Mouse (Mus musculus): ENCODE results near the gene Ubap2. TPM values are rescaled to one million over a fixed set of nuclear protein-coding genes. Genes with fewer than 3 reads are reported as not detected.

The Ubap2 gene
- polyA plus RNA-seq, 1 experiment from 2014 or later = 82.6 TPM

DNA sequence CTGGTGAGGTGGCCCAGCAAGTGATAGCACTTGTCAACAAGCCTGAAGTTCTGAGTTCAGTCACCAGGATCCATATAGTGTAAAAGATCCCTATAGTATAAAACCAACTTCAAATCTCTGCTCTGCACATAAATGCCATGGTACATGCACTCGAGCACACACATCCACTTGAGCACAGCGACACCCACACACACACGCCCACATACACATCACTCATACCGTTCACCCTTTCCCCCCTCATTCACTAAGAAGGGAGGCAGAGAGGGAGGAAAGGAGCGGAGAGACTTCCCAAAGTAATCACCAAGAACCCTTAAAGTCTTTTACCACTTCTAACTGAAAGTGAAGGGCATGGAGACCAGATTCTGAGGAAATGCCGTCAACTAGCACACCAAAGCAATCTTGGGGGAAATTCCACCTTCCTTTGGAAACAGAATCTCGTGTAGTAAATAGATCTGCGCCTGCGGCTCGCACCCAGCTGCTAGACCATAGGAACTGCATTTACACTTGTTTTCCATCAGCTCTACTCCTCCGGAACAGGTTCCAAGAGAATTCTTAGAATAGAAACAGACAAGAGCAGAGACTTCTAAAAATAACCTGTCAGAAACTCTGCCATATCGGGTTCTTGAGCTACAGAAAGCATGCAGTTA is 19.3 kb downstream of the Ubap2 start:
- no peak for ATAC-seq (ENCODE audit: low FRiP score)
- Histone ChIP-seq H3K9me3 (no peaks in the 10 kb centered on the region), H3K4me1 (no peaks in the 10 kb centered on the region), H3K4me3 (replicated peaks) (no peak overlapping the region), H3K27ac (no peak overlapping the region), H3K36me3 (replicated peaks) (0 out of 2 replicates have a peak, but pooled peaks cover 6% of the 10 kb centered on the region), H3K9ac (no peak overlapping the region), H3K4me2 (no peak overlapping the region), H3K27me3 (no peaks in the 10 kb centered on the region)
- WGBS = 95% methylated on average over 12 of the region's 12 CpGs

DNA sequence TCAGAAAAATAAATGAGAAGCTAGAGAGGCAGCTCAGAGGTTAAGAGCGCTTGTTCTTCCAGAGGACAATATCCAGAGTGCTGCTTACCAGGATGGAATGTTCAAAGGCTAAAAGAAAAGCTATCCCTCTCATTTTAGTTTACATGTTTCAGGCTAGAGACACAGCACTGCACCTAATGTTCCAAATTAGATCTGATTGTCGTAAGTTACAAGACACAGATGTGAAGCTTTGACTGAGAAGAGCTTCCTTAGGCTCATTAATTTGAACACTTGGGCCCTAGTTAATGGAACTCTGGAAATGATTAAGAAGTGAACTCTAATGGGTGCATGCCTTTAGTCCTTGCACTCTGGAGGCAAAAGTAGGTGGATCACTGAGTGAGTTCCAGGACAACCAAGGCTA is 21.2 kb downstream of the Ubap2 start:
- H3K9ac ChIP-seq = no peak overlapping the region
- H3K4me1 ChIP-seq = no peaks in the 10 kb centered on the region
- H3K27me3 ChIP-seq = no peaks in the 10 kb centered on the region
- WGBS = 96% methylated on average over 2 of the region's 2 CpGs
- no peaks in the 10 kb centered on the region for H3K9me3 ChIP-seq
- no peak overlapping the region for H3K4me3 ChIP-seq (replicated peaks)
- H3K36me3 ChIP-seq (replicated peaks) = peaks cover 21% of the 10 kb centered on the region
- H3K4me2 ChIP-seq = no peak overlapping the region
- no peak overlapping the region for H3K27ac ChIP-seq
- ATAC-seq (ENCODE audit: low FRiP score) = no peak

DNA sequence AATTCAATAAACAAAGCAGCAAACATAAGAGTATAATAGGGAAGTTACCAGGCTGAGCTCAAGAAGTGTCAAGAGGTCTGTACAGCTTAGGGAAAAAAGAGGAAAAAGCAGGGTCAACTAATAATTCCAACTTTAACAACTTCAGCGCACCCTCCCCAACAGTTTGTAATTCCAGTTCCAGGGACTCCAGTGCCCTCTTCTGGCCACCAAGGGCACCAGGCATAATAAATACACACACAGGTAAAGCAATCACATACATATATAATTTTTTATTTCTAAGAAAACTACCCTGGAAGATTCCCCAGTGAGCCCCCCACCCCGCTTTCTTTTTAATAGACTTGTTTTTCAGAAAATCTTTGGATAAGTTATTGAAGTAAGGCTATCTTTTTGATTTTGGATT is 29.5 kb downstream of the Ubap2 start:
- Histone ChIP-seq H3K9ac (no peak overlapping the region), H3K4me2 (no peak overlapping the region), H3K9me3 (no peaks in the 10 kb centered on the region), H3K4me3 (replicated peaks) (no peak overlapping the region), H3K27ac (no peak overlapping the region), H3K27me3 (no peaks in the 10 kb centered on the region), H3K36me3 (replicated peaks) (peaks cover 51% of the 10 kb centered on the region), H3K4me1 (no peaks in the 10 kb centered on the region)
- no peak for ATAC-seq (ENCODE audit: low FRiP score)
- 95% methylated on average over 2 of the region's 2 CpGs for WGBS

DNA sequence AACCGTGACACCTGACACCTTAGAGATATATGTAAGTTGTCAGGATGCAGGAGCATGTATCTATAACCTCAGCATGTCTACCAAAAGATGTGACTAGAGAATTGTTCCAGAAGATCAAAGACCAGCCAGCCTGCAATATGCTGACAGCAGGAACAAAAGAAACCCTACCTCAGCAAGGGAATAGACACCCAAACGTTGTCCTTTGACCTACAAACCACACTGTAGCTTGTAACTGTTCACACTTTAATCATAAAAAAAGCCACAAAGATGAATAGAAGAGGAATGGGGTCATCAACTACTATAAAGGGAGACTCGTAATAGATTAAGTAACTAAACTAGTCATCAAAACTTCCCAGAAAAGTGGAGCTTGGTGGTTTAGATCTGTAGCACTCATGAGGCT is 34.0 kb downstream of the Ubap2 start:
- Histone ChIP-seq H3K4me1 (no peaks in the 10 kb centered on the region), H3K27ac (no peak overlapping the region), H3K36me3 (replicated peaks) (peaks cover 22% of the 10 kb centered on the region), H3K4me3 (replicated peaks) (no peak overlapping the region), H3K4me2 (no peak overlapping the region), H3K27me3 (no peaks in the 10 kb centered on the region), H3K9me3 (no peaks in the 10 kb centered on the region), H3K9ac (no peak overlapping the region)
- ATAC-seq (ENCODE audit: low FRiP score) = no peak
- 88% methylated on average over 3 of the region's 3 CpGs for WGBS

DNA sequence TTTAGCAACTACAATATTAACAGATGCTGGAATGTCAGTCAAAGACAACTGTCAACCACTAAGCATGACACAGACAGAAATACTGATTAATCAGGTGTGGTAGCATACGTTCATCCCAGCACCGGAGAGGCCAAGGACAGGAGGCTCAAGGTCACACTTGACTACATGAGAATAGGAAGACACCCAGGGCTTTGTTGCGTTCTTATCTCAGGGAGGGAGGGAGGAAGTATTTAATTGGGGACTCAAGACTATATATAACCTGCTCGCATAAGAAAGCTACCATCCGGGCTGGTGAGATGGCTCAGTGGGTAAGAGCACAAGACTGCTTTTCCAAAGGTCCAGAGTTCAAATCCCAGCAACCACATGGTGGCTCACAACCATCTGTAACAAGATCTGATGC is 39.3 kb downstream of the Ubap2 start:
- no peak overlapping the region for H3K9ac ChIP-seq
- H3K9me3 ChIP-seq = no peaks in the 10 kb centered on the region
- H3K27me3 ChIP-seq = no peaks in the 10 kb centered on the region
- H3K4me3 ChIP-seq (replicated peaks) = no peak overlapping the region
- no peaks in the 10 kb centered on the region for H3K4me1 ChIP-seq
- WGBS = 91% methylated on average over 5 of the region's 5 CpGs
- H3K27ac ChIP-seq = no peak overlapping the region
- ATAC-seq (ENCODE audit: low FRiP score) = no peak
- peaks cover 49% of the 10 kb centered on the region for H3K36me3 ChIP-seq (replicated peaks)
- H3K4me2 ChIP-seq = no peak overlapping the region

DNA sequence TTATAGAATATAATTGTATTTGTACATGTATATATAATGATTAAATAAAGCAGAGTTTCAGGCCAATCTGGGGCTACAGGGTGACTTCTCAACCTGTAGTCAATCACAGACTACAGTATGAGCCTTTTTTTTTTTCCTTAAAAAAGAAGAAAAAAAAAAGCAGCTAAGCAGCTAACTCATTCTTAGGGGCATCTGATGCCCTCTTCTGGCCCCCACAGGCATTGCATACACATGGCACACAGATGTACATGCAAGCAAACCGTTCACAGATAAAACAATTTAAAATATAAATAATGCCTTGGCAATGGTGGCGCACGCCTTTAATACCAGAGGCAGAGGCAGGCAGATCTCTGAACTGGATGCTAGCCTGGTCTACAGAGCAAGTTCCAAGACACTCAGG is 48.6 kb downstream of the Ubap2 start:
- Histone ChIP-seq H3K9ac (no peak overlapping the region), H3K27me3 (no peaks in the 10 kb centered on the region), H3K4me1 (no peaks in the 10 kb centered on the region), H3K36me3 (replicated peaks) (peaks cover 90% of the 10 kb centered on the region), H3K9me3 (no peaks in the 10 kb centered on the region), H3K4me3 (replicated peaks) (no peak overlapping the region), H3K27ac (no peak overlapping the region), H3K4me2 (no peak overlapping the region)
- ATAC-seq (ENCODE audit: low FRiP score) = no peak
- 75% methylated on average over 3 of the region's 3 CpGs for WGBS

DNA sequence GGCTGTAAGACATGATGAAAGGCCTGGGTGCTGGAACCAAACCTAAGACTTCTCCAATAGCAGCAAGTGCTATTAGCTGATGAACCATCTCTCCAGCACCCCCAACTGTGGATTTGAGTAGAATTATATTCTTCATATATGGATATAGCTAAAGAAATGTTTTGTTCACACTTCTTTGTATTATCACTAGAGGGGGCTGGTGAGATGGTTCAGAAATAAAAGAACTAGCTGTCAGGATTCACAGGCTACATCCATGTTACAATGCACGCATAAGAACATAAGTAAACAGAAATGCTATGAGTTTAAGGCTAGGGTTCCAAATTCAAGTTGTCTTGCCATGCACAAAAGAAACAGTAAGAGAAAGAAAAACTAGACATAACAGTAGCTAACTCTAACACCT is 49.5 kb downstream of the Ubap2 start:
- Histone ChIP-seq H3K9me3 (no peaks in the 10 kb centered on the region), H3K36me3 (replicated peaks) (peaks cover 88% of the 10 kb centered on the region), H3K27ac (no peak overlapping the region), H3K4me3 (replicated peaks) (no peak overlapping the region), H3K4me1 (no peaks in the 10 kb centered on the region), H3K27me3 (no peaks in the 10 kb centered on the region), H3K4me2 (no peak overlapping the region), H3K9ac (no peak overlapping the region)
- ATAC-seq (ENCODE audit: low FRiP score) = no peak
- 93% methylated on average over 1 of the region's 1 CpGs for WGBS

DNA sequence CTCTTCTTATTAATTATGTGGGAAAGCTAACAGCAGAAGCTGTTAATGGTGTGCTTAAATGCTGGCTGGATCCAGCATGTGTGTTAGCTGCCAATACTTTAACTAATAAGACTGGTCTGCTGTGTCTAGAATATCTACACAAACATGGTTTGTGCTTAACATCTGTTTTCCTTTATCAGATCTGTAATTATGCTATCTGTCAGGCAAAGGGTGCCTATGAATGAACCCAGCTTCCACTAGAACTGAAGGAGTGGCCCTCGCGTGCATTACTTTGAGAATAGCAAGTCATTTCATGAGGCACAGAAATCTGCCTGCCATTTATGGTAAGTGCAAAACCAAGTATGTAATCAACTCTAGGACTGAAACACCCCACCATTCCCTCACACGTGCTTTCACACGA is 66.9 kb downstream of the Ubap2 start:
- H3K36me3 ChIP-seq (replicated peaks) = peaks cover 94% of the 10 kb centered on the region
- 91% methylated on average over 4 of the region's 4 CpGs for WGBS
- H3K9ac ChIP-seq = no peak overlapping the region

DNA sequence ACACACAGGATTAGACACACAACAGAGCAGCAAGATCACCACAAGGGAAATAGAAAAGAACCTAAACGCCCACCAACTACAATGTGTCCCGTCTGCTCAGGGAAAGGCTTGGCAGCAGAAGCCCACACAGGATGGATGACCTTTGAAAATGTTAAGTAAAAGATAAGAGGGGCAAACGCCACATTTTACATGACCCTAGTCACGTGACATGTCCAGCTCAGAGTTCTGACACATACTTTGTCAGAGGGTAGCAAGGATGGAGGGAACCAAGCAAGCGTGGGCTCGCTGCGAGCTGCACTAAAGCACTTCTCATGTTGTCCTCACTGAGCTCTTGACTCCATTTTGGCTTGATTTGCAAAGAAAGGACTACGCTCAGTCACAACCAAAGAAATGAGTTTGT is 69.2 kb downstream of the Ubap2 start:
- Histone ChIP-seq H3K4me3 (replicated peaks) (no peak overlapping the region), H3K27ac (no peak overlapping the region), H3K9ac (no peak overlapping the region), H3K9me3 (no peaks in the 10 kb centered on the region), H3K27me3 (no peaks in the 10 kb centered on the region), H3K4me1 (no peaks in the 10 kb centered on the region), H3K4me2 (no peak overlapping the region), H3K36me3 (replicated peaks) (peaks cover 96% of the 10 kb centered on the region)
- ATAC-seq (ENCODE audit: low FRiP score) = no peak
- 95% methylated on average over 8 of the region's 8 CpGs for WGBS

More for the DNA sequence above, 66.9 kb downstream of the Ubap2 start:
- H3K4me2 ChIP-seq = no peak overlapping the region
- H3K27me3 ChIP-seq = no peaks in the 10 kb centered on the region
- no peaks in the 10 kb centered on the region for H3K9me3 ChIP-seq
- ATAC-seq (ENCODE audit: low FRiP score) = no peak
- no peaks in the 10 kb centered on the region for H3K4me1 ChIP-seq
- H3K4me3 ChIP-seq (replicated peaks) = no peak overlapping the region
- H3K27ac ChIP-seq = no peak overlapping the region

DNA sequence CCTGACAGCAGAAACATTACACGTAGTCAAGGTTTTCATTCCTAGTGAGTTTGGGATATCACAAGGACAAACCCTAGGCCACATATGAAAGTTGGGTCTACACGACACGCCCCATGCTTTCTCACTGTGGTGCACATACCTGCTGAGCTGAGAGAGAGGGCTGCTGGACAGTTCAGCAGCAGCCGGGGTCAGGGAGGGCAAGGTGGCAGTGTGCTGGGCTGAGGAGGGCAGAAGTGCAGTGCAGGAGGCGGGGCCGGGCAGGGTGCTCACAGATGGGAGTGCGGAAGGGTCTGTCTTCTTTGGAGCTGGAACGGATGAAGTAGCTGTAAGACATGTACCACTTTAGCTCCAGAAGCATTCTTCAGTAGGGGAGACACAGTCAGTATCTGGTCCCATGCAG is 72.8 kb downstream of the Ubap2 start:
- H3K4me2 ChIP-seq = no peak overlapping the region
- H3K36me3 ChIP-seq (replicated peaks) = peaks cover 95% of the 10 kb centered on the region
- no peaks in the 10 kb centered on the region for H3K27me3 ChIP-seq
- H3K4me3 ChIP-seq (replicated peaks) = no peak overlapping the region
- no peak overlapping the region for H3K27ac ChIP-seq
- no peaks in the 10 kb centered on the region for H3K9me3 ChIP-seq
- H3K9ac ChIP-seq = no peak overlapping the region
- ATAC-seq (ENCODE audit: low FRiP score) = no peak
- H3K4me1 ChIP-seq = no peaks in the 10 kb centered on the region
- WGBS = 96% methylated on average over 8 of the region's 8 CpGs

DNA sequence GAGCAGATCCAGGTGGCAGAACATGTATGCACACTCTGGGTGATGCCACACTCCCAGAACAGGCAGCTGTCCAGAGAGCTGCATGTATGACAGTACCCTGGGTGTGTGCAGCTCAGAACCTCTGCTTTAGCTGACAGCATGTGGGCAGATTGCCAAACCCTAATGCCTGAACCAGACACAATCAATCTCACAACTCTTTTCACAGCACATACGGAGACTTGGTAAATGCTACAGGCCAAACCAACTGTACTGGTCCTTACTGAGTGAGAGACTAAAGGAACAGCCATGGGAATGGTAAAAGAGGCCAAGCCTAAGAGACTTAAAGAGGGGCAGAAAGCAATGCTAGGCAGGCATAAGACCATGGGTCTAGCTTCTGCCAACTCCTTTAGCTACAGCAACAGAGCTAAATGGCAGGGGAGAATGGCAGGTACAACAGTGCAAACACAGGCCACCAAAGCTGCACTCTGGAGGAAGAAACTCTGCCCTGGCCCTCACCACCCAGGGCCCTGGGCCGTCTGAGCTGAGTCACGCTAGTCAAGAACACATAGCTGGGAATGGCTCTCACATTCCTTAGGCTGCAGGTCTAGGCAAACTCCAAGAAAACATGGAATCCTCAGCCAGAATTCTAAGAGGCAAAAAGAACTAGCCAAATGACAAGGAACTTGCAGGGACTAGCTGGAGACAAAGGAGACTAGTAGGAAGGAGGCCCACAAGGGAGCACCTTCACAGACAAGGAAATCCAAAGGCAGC is 77.9 kb downstream of the Ubap2 start:
- Histone ChIP-seq H3K36me3 (replicated peaks) (peaks cover 97% of the 10 kb centered on the region), H3K4me1 (no peaks in the 10 kb centered on the region), H3K4me3 (replicated peaks) (no peak overlapping the region), H3K4me2 (no peak overlapping the region), H3K9me3 (no peaks in the 10 kb centered on the region), H3K27ac (peak overlapping the region; percentile 33; the same call in 1 of the 2 replicates), H3K27me3 (no peaks in the 10 kb centered on the region), H3K9ac (no peak overlapping the region)
- ATAC-seq (ENCODE audit: low FRiP score) = no peak
- WGBS = 76% methylated on average over 3 of the region's 3 CpGs

DNA sequence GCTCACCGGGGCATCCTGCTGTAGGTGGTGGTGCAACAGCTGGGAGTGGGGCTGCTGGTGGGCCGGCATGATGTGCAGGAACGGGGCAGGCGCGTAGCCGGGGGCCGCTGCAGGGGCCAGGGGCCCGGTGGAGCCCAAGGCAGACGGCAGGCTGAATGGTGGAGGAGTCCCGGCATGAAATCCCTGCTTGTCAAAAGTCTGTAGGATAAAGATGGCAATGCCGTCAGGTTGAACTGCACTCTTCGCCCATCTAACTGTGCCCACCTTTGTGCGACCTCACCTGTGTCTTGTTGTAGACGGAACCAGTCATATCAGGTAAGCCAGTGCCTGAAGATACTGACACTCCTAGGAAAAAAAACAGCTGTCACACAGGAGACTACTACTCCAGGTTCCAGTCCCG is 79.6 kb downstream of the Ubap2 start:
- Histone ChIP-seq H3K9ac (no peak overlapping the region), H3K4me2 (no peak overlapping the region), H3K4me1 (no peaks in the 10 kb centered on the region), H3K9me3 (no peaks in the 10 kb centered on the region), H3K36me3 (replicated peaks) (peaks cover 96% of the 10 kb centered on the region), H3K27me3 (no peaks in the 10 kb centered on the region), H3K4me3 (replicated peaks) (no peak overlapping the region), H3K27ac (no peak overlapping the region)
- no peak for ATAC-seq (ENCODE audit: low FRiP score)
- WGBS = 92% methylated on average over 15 of the region's 15 CpGs
